Mouse (Mus musculus) embryonic facial prominence, embryonic 12.5 days (tissue): Measurements from ENCODE around the gene Creg2. TPM values are rescaled to one million over a fixed set of nuclear protein-coding genes. Genes with fewer than 3 reads are reported as not detected.
A peak's percentile ranks its signal among the peaks of the same experiment; 100 is the strongest.
"Not testable (repeated sequence)": the region's sequence is repeated elsewhere in the genome, so short reads cannot be mapped to it uniquely, and the experiment has no call there.

Source experiments
- ATAC-seq: fragments of 200-750 bp; cut with Nextera tagmentation; 2 replicates; pipeline ENCODE4 v1.8.0; 2017; ENCODE audit not compliant: insufficient number of reproducible peaks, insufficient read depth, low FRiP score, low TSS enrichment
- H3K27ac ChIP-seq: fragments of 300-500 bp; sonication (generic); 2 replicates; pipeline ENCODE4 v1.5.1; 2016; ENCODE audit warnings: mild to moderate bottlenecking
- H3K27me3 ChIP-seq: fragments of 300-500 bp; sonication (generic); 2 replicates; pipeline ENCODE4 v1.6.1; 2016; ENCODE audit warnings: mild to moderate bottlenecking, moderate library complexity
- H3K36me3 ChIP-seq: fragments of 300-500 bp; sonication (generic); 2 replicates; pipeline ENCODE4 v1.6.1; 2016; ENCODE audit warnings: mild to moderate bottlenecking
- H3K4me1 ChIP-seq: fragments of 300-500 bp; sonication (generic); 2 replicates; pipeline ENCODE4 v1.6.1; 2016
- H3K4me2 ChIP-seq: fragments of 300-500 bp; sonication (generic); replicated peaks from 2 replicates; pipeline ENCODE4 v1.6.1; 2016; ENCODE audit warnings: mild to moderate bottlenecking, moderate library complexity
- H3K4me3 ChIP-seq: fragments of 300-500 bp; sonication (generic); 2 replicates; pipeline ENCODE4 v1.5.1; 2016; ENCODE audit warnings: mild to moderate bottlenecking
- H3K9ac ChIP-seq: fragments of 300-500 bp; sonication (generic); 2 replicates; pipeline ENCODE4 v1.6.1; 2016; ENCODE audit warnings: mild to moderate bottlenecking, moderate library complexity
- H3K9me3 ChIP-seq: fragments of 300-500 bp; sonication (generic); 2 replicates; pipeline ENCODE4 v1.6.1; 2016; ENCODE audit warnings: mild to moderate bottlenecking, moderate library complexity
- WGBS: fragments of 180-500 bp; shearing (Covaris S2); methylation state at CpG from one replicate; pipeline ENCODE4 v1.1.7; 2016; 5-methylcytosine and 5-hydroxymethylcytosine counted together
- polyA plus RNA-seq: library from polyadenylated mRNA; unstranded; fragments of >200 nt; fragmentation: Nextera tagmentation; extraction: Ambion mirVana; gene quantifications from 2 replicates; pipeline ENCODE4 v1.2.1, GENCODE M21; 2016

Creg2 gene
- polyA plus RNA-seq, 1 experiment from 2014 or later = 0.26 TPM

DNA sequence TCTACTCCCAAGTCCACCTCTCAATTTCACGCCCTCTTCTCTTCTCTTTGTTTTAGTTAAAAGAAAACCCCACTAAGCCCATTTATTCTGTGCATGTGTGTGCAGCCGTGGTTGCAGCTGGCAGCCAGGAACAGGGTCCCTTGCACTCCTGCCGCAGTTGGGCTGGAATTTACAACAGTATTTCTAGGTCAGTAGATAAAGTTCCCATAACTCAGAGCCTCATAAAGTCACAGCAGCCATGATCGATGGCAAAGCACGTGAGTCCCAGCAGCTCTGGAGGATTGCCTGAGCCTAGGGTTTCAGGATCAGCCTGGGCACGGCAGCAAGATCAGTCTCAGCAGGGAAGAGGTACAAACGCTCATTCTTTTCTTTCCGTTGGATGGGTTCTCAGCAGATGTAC is 32.8 kb downstream of the Creg2 start:
- no peak overlapping the region for H3K4me3 ChIP-seq
- H3K4me2 ChIP-seq = no peak overlapping the region
- no peaks in the 10 kb centered on the region for H3K36me3 ChIP-seq
- H3K9ac ChIP-seq = no peak overlapping the region
- no peaks in the 10 kb centered on the region; the same call in 1 of the 2 replicates for H3K27me3 ChIP-seq
- 41% methylated on average over 8 of the region's 8 CpGs for WGBS
- H3K4me1 ChIP-seq = peaks cover 6% of the 10 kb centered on the region; the same call in 1 of the 2 replicates
- H3K9me3 ChIP-seq = no peaks in the 10 kb centered on the region
- ATAC-seq = no peak
- H3K27ac ChIP-seq = no peak overlapping the region

DNA sequence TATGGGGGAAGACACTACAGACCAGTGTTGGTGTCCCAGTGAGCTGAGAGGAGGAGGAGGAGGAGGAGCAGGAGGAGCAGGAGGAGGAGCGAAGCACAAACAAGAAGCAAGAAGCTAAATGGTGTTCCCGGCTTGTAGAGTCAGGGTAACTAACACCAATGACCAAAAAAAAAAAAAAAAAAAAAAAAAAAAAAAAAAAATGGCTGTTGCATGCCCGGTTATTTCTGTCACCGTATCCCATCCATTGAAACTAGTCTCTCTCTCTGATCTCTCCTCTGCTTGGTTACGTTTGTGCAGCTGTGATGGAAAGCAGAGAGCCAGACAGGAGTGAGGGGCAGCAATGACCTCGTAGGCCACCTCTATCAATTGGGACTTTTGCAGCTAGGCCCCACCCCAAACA is 35.7 kb downstream of the Creg2 start:
- H3K27me3 ChIP-seq = no peaks in the 10 kb centered on the region; the same call in 1 of the 2 replicates
- peaks cover 6% of the 10 kb centered on the region; the same call in 1 of the 2 replicates for H3K4me1 ChIP-seq
- no peak overlapping the region for H3K9ac ChIP-seq
- no peak overlapping the region for H3K4me3 ChIP-seq
- ATAC-seq = no peak
- H3K36me3 ChIP-seq = no peaks in the 10 kb centered on the region
- WGBS = 68% methylated on average over 6 of the region's 6 CpGs
- H3K27ac ChIP-seq = no peak overlapping the region
- H3K4me2 ChIP-seq = no peak overlapping the region
- H3K9me3 ChIP-seq = no peaks in the 10 kb centered on the region

DNA sequence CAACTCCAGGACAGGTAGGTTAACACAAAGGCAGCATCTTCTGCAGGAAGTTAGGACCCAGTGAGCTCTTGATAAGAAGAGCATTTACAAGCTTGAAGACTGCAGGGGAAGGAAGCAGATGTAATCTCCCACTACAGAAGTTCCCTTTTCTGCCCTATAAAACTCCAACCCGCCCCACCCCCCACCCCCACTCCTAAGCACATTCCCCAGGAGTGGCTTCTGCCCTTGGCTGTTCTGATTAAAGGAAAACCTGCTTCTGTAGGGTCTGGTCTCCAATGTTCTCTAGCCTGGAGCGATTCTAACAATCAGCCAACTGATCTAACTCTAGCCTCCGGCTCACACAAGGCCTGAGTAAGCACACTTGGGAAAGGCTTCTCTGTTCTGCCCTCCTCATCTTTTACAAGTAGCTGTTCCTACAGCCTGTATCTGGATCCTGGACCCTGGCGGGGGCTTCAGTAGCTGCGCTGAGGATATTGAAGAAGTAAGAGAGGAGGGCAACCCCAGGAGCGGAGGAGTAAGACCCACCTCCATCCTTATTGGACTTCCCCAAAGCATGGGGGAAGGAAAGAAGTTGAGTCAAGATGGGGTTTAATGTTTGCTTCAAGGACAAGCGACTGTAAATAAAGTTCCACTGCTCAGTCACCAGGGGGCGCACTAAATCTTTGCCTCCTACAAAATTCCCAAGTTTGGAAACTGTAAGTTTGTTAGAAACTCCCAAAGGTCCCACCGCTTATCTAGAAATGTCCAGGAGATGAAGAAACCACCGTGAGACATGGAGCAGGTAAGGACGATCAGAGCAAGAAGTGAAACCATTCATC is 36.6 kb downstream of the Creg2 start:
- Histone ChIP-seq H3K27me3 (no peaks in the 10 kb centered on the region; the same call in 1 of the 2 replicates), H3K9me3 (no peaks in the 10 kb centered on the region), H3K9ac (no peak overlapping the region), H3K4me3 (no peak overlapping the region), H3K4me2 (no peak overlapping the region), H3K36me3 (no peaks in the 10 kb centered on the region), H3K27ac (0 out of 2 replicates have a peak overlapping the region, but pooled peaks have one; percentile 0), H3K4me1 (peaks cover 6% of the 10 kb centered on the region; the same call in 1 of the 2 replicates)
- WGBS = 22% methylated on average over 11 of the region's 11 CpGs
- 0 out of 2 replicates have a peak, but pooled peaks have one; percentile 31 for ATAC-seq

DNA sequence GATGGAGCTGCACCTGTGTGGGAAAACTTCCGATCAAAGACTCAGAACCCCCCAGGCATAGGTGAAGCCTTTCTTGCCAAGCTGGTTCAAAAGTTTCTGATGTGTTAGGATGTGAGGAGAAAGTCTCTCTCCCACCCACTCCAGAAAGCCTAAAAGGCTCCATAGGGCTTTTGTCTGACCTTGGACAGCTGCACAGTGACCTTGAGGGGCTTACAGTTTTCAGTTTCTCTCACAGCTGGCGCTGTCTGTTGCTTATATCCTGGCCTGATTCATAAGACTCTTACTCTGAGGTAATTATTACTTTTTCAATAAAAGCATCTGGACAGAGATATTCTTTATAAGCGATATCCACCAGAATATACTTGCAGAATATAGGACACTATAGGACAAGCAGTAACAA is 38.2 kb downstream of the Creg2 start:
- Histone ChIP-seq H3K36me3 (no peaks in the 10 kb centered on the region), H3K4me3 (no peak overlapping the region), H3K9me3 (no peaks in the 10 kb centered on the region), H3K4me1 (peaks cover 6% of the 10 kb centered on the region; the same call in 1 of the 2 replicates), H3K27me3 (no peaks in the 10 kb centered on the region; the same call in 1 of the 2 replicates), H3K9ac (no peak overlapping the region), H3K27ac (no peak overlapping the region), H3K4me2 (no peak overlapping the region)
- no peak for ATAC-seq
- WGBS = 77% methylated on average over 3 of the region's 3 CpGs

DNA sequence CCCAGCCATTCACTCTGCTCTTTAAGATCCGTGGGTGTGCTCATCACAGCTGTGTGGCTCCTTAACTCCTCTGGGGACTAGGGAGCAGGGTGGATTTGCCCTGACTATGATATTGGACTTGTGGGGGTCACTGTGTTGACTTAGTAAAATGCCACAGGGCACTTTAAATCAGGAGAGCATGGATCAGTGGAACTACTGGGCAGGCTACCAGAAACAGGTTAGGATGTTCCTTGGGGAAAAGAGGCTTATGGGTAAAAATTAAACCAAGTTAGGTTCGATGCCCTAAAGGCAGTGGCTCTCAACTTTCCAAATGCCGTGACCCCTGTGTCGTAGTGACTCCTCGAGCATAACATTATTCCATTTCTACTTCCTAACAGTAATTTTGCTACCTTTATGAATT is 38.8 kb downstream of the Creg2 start:
- Histone ChIP-seq H3K9me3 (no peaks in the 10 kb centered on the region), H3K27ac (no peak overlapping the region), H3K27me3 (no peaks in the 10 kb centered on the region; the same call in 1 of the 2 replicates), H3K4me2 (no peak overlapping the region), H3K4me1 (peaks cover 6% of the 10 kb centered on the region; the same call in 1 of the 2 replicates), H3K36me3 (no peaks in the 10 kb centered on the region), H3K9ac (no peak overlapping the region), H3K4me3 (no peak overlapping the region)
- no peak for ATAC-seq
- 70% methylated on average over 5 of the region's 5 CpGs for WGBS

DNA sequence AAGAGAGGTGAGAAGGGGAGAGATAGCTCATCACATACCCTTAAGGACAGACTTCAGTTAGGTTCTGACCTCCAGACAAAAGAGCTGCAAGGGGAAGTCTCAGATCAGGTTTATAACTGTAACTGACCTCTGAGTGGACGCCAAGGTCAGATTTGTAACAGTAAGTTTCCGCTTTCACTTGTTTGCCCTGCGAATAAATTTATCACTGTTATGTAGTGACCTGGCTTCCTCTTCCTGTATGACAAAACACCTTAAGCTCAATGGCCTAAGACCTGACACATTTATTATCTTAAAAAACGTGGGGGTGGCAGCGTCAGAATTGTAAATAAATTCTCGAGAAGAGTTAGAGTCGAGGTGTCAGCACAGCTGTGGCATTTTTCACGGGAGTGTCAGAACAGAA is 42.7 kb downstream of the Creg2 start:
- ATAC-seq = no peak
- no peaks in the 10 kb centered on the region for H3K9me3 ChIP-seq
- 66% methylated on average over 8 of the region's 8 CpGs for WGBS
- no peaks in the 10 kb centered on the region for H3K27me3 ChIP-seq
- no peak overlapping the region for H3K27ac ChIP-seq
- no peaks in the 10 kb centered on the region for H3K36me3 ChIP-seq
- peaks cover 3% of the 10 kb centered on the region; the same call in 1 of the 2 replicates for H3K4me1 ChIP-seq
- H3K9ac ChIP-seq = no peak overlapping the region
- no peak overlapping the region for H3K4me2 ChIP-seq
- H3K4me3 ChIP-seq = no peak overlapping the region

DNA sequence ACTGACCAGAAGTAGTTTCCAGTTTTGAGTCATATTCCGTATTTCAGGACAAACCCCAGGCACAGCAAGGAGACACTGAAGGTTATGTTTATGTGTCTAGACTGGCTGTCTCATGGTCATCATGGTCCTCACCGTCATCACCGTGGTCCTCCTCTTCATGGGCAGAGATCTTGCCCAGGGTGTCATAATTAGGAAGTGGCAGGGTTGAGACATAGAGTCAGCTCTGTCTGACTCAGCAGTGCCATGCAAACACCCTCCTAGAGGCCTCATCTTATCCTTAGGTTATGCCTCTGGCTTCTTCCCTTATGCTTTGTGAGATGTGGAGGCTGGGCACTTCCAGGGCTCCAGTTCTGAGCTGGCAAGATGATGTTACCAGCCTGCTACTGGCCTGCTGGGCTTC is 48.8 kb downstream of the Creg2 start:
- Histone ChIP-seq H3K9me3 (no peaks in the 10 kb centered on the region), H3K9ac (no peak overlapping the region), H3K36me3 (no peaks in the 10 kb centered on the region), H3K27me3 (no peaks in the 10 kb centered on the region), H3K4me1 (peaks cover 6% of the 10 kb centered on the region; the same call in 1 of the 2 replicates), H3K4me3 (no peak overlapping the region), H3K27ac (no peak overlapping the region), H3K4me2 (no peak overlapping the region)
- ATAC-seq = no peak
- WGBS = 91% methylated on average over 3 of the region's 3 CpGs

DNA sequence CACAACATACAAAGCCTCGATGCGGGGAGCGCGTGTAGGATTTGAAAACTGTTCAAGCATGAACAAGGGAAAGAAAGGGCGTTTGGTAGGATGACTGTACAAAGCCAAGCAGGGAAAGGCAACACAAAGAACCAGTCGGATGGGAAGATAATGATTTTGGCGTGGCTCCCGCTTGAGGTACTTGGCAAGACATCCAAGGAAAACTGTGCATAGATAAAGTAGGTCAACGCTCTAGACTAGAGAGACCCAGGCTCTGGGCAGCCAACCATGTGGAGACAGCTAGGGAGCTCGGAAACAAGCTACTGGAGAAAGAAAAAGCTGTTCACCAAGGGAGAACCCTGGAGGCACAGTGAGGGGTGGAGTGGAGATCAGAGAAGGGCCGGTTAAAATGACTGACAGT is 52.5 kb downstream of the Creg2 start:
- no peak overlapping the region for H3K4me3 ChIP-seq
- no peak overlapping the region for H3K9ac ChIP-seq
- H3K27ac ChIP-seq = no peak overlapping the region
- WGBS = 76% methylated on average over 11 of the region's 11 CpGs
- peaks cover 3% of the 10 kb centered on the region; the same call in 1 of the 2 replicates for H3K4me1 ChIP-seq
- no peak overlapping the region for H3K4me2 ChIP-seq
- H3K27me3 ChIP-seq = no peaks in the 10 kb centered on the region
- no peaks in the 10 kb centered on the region for H3K9me3 ChIP-seq
- no peaks in the 10 kb centered on the region for H3K36me3 ChIP-seq
- no peak for ATAC-seq

DNA sequence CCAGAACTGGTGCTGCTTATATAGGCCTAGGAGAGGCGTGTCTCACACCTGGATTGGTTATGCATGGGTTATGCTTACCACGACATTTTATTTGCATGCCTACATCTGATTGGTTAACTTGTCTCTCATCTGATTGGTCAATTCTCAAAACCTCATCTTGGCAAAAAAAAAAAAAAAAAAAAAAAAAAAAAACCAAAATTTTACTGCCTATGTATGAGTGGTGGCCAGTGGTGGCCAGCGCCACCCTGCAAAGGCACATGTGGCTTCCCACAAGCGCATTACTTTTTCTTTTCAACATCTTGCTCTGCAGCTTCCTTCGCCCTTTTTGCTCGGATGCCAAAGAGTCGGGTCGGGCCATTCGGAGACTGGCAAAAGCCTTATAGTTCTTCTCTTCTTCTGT is 54.1 kb downstream of the Creg2 start:
- not testable (repeated sequence) for H3K27me3 ChIP-seq, H3K9ac ChIP-seq, H3K4me1 ChIP-seq, H3K9me3 ChIP-seq, H3K27ac ChIP-seq, H3K4me2 ChIP-seq, H3K4me3 ChIP-seq, ATAC-seq, H3K36me3 ChIP-seq
- WGBS = 92% methylated on average over 9 of the region's 9 CpGs

DNA sequence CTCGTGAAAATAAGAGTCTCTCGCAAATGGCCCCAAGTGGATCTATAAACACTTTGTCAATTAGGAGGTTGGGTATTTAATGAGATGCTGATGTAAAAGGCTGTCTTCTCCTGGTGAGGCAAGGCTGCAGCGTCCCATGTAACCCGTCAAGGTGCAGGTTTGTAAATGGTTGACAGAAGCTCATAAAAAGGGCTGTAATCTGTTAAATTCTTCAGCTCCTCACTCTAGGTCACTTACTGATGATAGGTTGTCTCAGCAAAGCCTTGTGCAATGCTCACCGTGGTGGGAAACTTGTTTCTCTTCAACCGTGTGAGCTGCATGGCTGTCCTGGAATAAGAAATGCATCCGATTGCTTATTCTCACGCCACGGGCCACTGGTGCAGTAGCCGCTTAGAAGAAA is 57.4 kb downstream of the Creg2 start:
- H3K4me2 ChIP-seq = no peak overlapping the region
- no peak overlapping the region for H3K4me3 ChIP-seq
- no peaks in the 10 kb centered on the region for H3K4me1 ChIP-seq
- H3K9me3 ChIP-seq = no peaks in the 10 kb centered on the region
- 83% methylated on average over 10 of the region's 10 CpGs for WGBS
- ATAC-seq = no peak
- H3K36me3 ChIP-seq = no peaks in the 10 kb centered on the region
- H3K27ac ChIP-seq = no peak overlapping the region
- H3K27me3 ChIP-seq = no peaks in the 10 kb centered on the region
- H3K9ac ChIP-seq = no peak overlapping the region

DNA sequence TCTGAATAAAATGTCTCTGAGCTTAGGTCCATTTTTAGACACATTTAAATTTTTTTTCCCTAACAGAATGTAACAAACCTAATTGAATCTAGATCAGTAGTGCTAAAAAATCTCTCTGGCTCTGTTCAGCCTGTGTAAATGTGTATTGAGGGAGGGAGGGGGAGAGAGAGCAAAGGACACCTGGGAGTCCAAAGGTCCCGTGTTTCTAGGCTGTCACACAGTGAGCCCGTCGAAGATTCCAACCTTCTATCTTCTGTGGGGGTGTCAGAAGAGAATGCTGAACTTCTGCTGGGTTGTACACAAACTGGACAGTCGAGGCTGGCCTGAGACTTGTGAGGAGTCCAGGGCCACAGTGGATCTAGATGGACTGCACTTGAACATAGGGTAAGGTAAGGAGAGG is 59.2 kb downstream of the Creg2 start:
- Histone ChIP-seq H3K27ac (no peak overlapping the region), H3K9me3 (no peaks in the 10 kb centered on the region), H3K27me3 (no peaks in the 10 kb centered on the region), H3K4me1 (no peaks in the 10 kb centered on the region), H3K4me2 (no peak overlapping the region), H3K4me3 (no peak overlapping the region), H3K9ac (no peak overlapping the region), H3K36me3 (no peaks in the 10 kb centered on the region)
- ATAC-seq = no peak
- 78% methylated on average over 4 of the region's 4 CpGs for WGBS

DNA sequence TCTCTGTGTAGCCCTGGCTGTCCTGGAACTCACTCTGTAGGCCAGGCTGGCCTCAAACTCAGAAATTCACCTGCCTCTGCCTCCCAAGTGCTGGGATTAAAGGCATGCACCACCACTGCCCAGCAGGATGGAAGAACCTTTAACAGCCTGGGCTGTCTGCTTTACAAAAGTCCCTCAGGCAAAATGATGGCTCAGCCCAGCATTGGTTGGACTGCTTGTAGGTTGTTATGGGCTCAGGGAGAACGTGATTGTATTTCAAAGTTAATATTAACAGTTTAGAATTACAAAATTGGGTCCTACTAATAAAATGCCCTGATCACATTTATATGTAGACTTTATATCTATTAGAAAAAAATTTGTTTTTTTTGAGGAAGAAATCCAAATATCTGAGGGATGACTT is 59.7 kb downstream of the Creg2 start:
- H3K9me3 ChIP-seq, H3K9ac ChIP-seq, H3K36me3 ChIP-seq, H3K4me3 ChIP-seq, H3K27me3 ChIP-seq, H3K27ac ChIP-seq, H3K4me2 ChIP-seq, ATAC-seq, H3K4me1 ChIP-seq: not testable (repeated sequence)
- 53% methylated on average over 1 of the region's 1 CpGs for WGBS
